Mouse (Mus musculus): ENCODE results near the gene Zfp444.
"Not testable (repeated sequence)": the region's sequence is repeated elsewhere in the genome, so short reads cannot be mapped to it uniquely, and the experiment has no call there.

The Zfp444 gene

DNA sequence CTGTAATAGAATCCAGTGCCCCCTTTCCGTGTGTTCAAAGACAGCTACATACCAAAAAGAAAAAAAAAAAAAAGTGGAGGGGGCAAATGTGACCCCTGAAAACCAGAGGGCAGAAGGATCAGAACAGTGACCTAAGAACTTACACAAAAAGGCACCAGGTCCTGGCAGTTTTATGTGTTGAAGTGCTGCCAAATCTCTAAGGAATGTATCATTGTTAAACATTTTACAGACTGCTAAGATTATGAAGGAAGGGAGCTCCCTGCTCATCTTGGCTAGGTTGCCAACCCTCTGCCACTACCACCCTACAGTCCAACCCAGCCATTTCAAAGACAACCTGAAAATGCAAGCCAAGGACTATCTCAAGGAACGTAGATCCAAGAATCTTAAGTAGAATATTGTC is 14.2 kb downstream of the Zfp444 start:
- in situ Hi-C loops (cut with MboI; ENCODE audit: low pct_unique_long_range_greater_than_20kb in 1 of 2, low sequenced_read_pairs in 2 of 2, unreplicated experiment in 1 of 2) = loop anchor here in 1 of 2 experiments (5.0 kb wide), 1 partner anchor 59 kb away; no protein-coding TSS in a partner anchor

- in situ Hi-C loops (cut with MboI; ENCODE audit: low pct_unique_long_range_greater_than_20kb in 1 of 2, low sequenced_read_pairs in 2 of 2, unreplicated experiment in 1 of 2) = loop anchor here in 1 of 2 experiments (5.0 kb wide), 1 partner anchor 59 kb away; no protein-coding TSS in a partner anchor
Measured at GRCm38 (mm10) chr7:6186756-6187155, 14.7 kb downstream of the Zfp444 start.

DNA sequence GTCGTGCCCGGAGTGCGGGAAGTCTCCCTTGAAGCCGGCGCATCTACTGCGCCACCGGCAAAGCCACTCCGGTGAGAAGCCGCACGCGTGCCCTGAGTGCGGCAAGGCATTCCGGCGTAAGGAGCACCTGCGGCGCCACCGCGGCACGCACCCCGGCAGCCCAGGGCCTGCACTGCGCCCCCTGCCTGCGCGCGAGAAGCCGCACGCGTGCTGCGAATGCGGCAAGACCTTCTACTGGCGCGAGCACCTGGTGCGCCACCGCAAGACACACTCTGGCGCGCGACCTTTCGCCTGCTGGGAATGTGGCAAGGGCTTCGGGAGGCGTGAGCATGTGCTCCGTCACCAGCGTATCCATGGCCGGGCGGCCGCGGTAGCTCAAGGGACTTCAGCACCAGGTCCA is 17.5 kb downstream of the Zfp444 start:
- in situ Hi-C loops (cut with MboI; ENCODE audit: low pct_unique_long_range_greater_than_20kb in 1 of 2, low sequenced_read_pairs in 2 of 2, unreplicated experiment in 1 of 2) = loop anchor here in 1 of 2 experiments (5.0 kb wide), 1 partner anchor 62 kb away; no protein-coding TSS in a partner anchor

DNA sequence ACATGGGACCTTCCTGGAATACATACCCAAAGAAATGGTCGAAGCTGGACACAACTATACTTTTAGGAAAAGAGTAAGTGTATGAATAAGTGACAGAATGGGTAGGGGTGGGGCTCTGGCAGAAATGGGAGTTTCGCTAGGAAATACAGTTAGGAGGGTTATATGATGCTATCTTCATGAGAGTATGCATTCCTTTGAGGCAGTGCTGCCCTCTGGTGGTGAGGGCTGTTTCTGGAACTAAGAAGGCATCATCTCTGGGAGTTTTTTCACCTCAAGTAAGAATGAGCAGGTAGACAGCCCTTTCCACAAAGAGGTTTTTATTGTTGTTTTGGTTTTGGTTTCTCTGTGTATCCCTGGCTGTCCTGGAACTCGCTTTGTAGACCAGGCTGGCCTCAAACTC is 19.4 kb downstream of the Zfp444 start:
- in situ Hi-C loops (cut with MboI; ENCODE audit: low pct_unique_long_range_greater_than_20kb in 1 of 2, low sequenced_read_pairs in 2 of 2, unreplicated experiment in 1 of 2) = loop anchor here in 1 of 2 experiments (5.0 kb wide), 1 partner anchor 64 kb away; no protein-coding TSS in a partner anchor

DNA sequence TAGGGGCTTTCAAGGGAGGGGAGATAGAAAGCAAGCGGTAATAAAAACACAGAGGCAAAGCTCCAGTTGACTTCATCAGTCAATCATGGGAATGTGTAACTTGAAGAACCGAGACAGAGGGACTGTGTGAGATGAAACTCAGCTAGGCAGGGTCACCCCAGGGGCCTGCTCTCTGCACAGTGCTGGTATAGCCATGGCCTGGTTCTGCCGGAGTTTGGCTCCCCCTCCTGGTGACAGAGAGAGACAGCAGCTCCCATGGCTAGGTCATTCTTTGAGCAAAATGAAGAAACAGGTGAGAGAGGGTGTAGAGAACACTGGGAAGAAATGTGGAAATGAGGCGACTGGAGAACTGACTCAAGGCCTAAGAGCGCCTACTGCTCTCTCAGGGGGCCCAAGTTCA is 22.1 kb downstream of the Zfp444 start:
- in situ Hi-C loops (cut with MboI; ENCODE audit: low pct_unique_long_range_greater_than_20kb in 1 of 2, low sequenced_read_pairs in 2 of 2, unreplicated experiment in 1 of 2) = loop anchor here in 1 of 2 experiments (5.0 kb wide), 1 partner anchor 67 kb away; no protein-coding TSS in a partner anchor

DNA sequence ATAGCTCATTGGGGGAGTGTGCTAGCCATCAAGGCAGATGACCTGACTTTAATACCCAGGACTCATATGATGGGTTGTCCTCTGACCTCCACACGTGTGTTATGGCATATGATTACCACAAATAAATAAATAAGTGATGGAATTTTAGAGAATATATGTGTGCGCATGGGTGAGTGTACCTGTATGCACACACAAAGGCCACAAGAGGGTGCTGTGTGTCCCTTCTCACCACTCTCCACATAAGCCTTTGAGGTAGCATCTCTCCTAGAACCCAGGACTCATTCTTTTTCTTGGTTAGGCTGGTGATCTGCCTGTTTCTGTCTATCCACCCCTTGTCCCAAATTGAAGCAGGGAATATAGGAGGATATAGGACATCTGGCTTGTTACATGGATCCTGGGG is 23.8 kb downstream of the Zfp444 start:
- in situ Hi-C loops (cut with MboI; ENCODE audit: low pct_unique_long_range_greater_than_20kb in 1 of 2, low sequenced_read_pairs in 2 of 2, unreplicated experiment in 1 of 2) = no loop called here

DNA sequence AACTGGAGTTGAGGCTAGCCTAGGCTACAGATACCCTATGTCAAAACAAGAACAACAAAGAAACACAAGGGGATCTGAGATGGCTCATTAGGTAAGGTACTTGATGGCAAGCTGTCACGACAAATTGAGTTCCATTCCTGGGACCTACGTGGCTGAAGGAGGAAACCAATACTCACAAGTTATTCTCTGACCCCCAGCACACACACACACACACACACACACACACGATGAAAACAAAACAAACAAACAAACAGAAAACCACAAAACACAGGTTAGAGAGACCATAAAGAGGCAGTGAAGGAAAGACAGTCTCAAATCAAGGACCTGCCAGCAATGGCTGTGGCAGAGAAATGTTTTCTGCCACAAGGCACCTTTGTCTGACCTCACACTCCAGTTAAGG is 24.8 kb downstream of the Zfp444 start, which contains the start of gene Galp:
Galp (plus strand) TSS at position 301 of the 400 bp plus-strand sequence.
- in situ Hi-C loops (cut with MboI; ENCODE audit: low pct_unique_long_range_greater_than_20kb in 1 of 2, low sequenced_read_pairs in 2 of 2, unreplicated experiment in 1 of 2) = no loop called here

DNA sequence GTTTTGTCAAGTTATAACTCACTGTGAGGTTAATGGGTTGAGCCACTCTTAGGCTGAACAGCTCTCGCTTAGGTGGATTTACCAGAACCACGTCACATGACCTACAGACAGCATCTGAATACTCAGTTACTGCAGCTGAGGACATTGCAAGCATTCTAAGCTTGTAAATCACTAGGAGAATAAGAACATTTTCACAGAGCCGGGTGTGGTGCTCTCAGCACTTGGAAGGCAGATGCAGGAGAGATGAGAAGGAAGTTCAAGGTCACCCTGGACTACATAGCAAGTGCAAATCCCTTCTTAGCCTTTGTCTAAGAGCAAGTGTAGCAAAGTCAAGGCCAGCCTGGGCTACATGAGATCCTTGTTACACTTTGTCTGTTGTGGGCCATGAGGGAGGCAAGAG is 32.2 kb downstream of the Zfp444 start:
- in situ Hi-C loops (cut with MboI; ENCODE audit: low pct_unique_long_range_greater_than_20kb in 1 of 2, low sequenced_read_pairs in 2 of 2, unreplicated experiment in 1 of 2) = no loop called here

- in situ Hi-C loops (cut with MboI; ENCODE audit: low pct_unique_long_range_greater_than_20kb in 1 of 2, low sequenced_read_pairs in 2 of 2, unreplicated experiment in 1 of 2) = loop anchor here (5.0 kb wide), 1 partner anchor 49 kb away; no protein-coding TSS in a partner anchor
Measured at GRCm38 (mm10) chr7:6213144-6213543, 41.1 kb downstream of the Zfp444 start.

DNA sequence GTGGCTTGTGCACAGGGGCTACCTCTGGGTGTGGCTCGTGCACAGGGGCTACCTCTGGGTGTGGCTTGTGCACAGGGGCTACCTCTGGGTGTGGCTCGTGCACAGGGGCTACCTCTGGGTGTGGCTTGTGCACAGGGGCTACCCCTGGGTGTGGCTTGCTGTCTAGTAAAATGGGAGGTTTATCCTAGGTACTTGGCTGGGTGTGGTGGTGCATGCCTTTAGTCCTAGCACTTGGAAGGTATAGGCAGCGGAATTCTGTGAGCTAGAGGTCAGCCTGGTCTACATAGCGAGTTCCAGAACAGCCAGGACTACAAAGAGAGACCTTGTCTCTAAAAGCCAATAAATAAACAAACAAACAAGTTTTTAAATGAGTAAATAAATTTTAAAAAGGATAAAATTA is 42.7 kb downstream of the Zfp444 start:
- in situ Hi-C loops (cut with MboI; ENCODE audit: low pct_unique_long_range_greater_than_20kb in 1 of 2, low sequenced_read_pairs in 2 of 2, unreplicated experiment in 1 of 2) = loop anchor here (5.0 kb wide), 1 partner anchor 48 kb away; no protein-coding TSS in a partner anchor

- in situ Hi-C loops (cut with MboI; ENCODE audit: low pct_unique_long_range_greater_than_20kb in 1 of 2, low sequenced_read_pairs in 2 of 2, unreplicated experiment in 1 of 2) = no loop called here
Measured at GRCm38 (mm10) chr7:6220147-6220546, 48.1 kb downstream of the Zfp444 start.

DNA sequence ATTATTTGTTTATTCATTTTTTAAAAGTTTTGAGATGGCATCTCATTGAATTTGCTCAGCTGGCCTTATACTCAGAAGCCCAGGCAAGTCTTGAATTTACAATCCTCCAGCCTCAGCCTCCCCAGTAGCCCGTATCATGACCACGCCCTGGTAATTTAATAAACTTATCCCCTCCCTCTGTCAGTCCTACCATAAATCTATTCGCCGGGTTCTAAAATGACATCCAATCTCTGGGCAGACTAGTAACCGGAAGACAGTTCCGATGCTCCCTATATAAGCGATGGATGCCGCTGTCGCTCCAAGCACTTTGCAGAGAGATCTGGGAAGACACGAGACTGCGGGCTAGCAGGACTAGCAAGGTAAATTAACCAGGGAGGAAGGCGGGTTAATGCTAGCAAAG is 50.0 kb downstream of the Zfp444 start, which contains the start of gene Zscan5b:
Zscan5b (plus strand) TSS at position 301 of the 400 bp plus-strand sequence.
- in situ Hi-C loops (cut with MboI; ENCODE audit: low pct_unique_long_range_greater_than_20kb in 1 of 2, low sequenced_read_pairs in 2 of 2, unreplicated experiment in 1 of 2) = no loop called here

- in situ Hi-C loops (cut with MboI; ENCODE audit: low pct_unique_long_range_greater_than_20kb in 1 of 2, low sequenced_read_pairs in 2 of 2, unreplicated experiment in 1 of 2) = not testable (repeated sequence)
Measured at GRCm38 (mm10) chr7:6228491-6228890, 56.5 kb downstream of the Zfp444 start.

- in situ Hi-C loops (cut with MboI; ENCODE audit: low pct_unique_long_range_greater_than_20kb in 1 of 2, low sequenced_read_pairs in 2 of 2, unreplicated experiment in 1 of 2) = no loop called here
Measured at GRCm38 (mm10) chr7:6239787-6240186, 67.8 kb downstream of the Zfp444 start.

GRCm38 (mm10) chr7:6240841-6241425 is 68.9 kb downstream of the Zfp444 start:
- in situ Hi-C loops (cut with MboI; ENCODE audit: low pct_unique_long_range_greater_than_20kb in 1 of 2, low sequenced_read_pairs in 2 of 2, unreplicated experiment in 1 of 2) = not testable (repeated sequence)
